ENCODE assay signal across 9 mouse cellular contexts in genomic region chr6:70967422-70967821, GRCm38 (mm10). TPM values are rescaled to one million over a fixed set of nuclear protein-coding genes. Genes with fewer than 3 reads are reported as not detected.
DNase-seq lines count a peak whose midpoint lies in the region; ATAC-seq lines count a peak whose summit lies in the region.
"Had no signal": no experiment of that assay in that cellular context is flagged by ENCODE, and none has a peak within 500 bp of the region (broad histone marks: within the 10 kb centered on the region; RNA-seq: fewer than 3 reads in every experiment).

No protein-coding gene starts in this region.

- H3K9ac ChIP-seq in liver, embryonic 12.5 days, result no peak overlapping the region
- no peak overlapping the region for H3K9ac ChIP-seq in embryonic facial prominence, embryonic 12.5 days
- no peak overlapping the region for H3K9ac ChIP-seq in intestine, embryonic 15.5 days
- H3K9ac ChIP-seq in neural tube, embryonic 13.5 days, result peak overlapping the region; percentile 49; the same call in 1 of the 2 replicates

- peaks cover 57% of the 10 kb centered on the region for H3K27me3 ChIP-seq in liver, embryonic 12.5 days (replicated peaks)
- H3K27me3 ChIP-seq in embryonic facial prominence, embryonic 12.5 days, result peaks cover 36% of the 10 kb centered on the region
- 0 out of 2 replicates have a peak, but pooled peaks cover 11% of the 10 kb centered on the region for H3K27me3 ChIP-seq in intestine, embryonic 15.5 days (replicated peaks)
- H3K27me3 ChIP-seq in neural tube, embryonic 13.5 days, result peaks cover 36% of the 10 kb centered on the region

- H3K27ac ChIP-seq in liver, embryonic 12.5 days, result no peak overlapping the region
- H3K27ac ChIP-seq in embryonic facial prominence, embryonic 12.5 days, result 0 out of 2 replicates have a peak overlapping the region, but pooled peaks have one; percentile 54
- H3K27ac ChIP-seq in intestine, embryonic 15.5 days, result no peak overlapping the region
- H3K27ac ChIP-seq in neural tube, embryonic 13.5 days (replicated peaks), result no peak overlapping the region

- no peak for ATAC-seq in liver, embryonic 12.5 days
- no peak for ATAC-seq in embryonic facial prominence, embryonic 12.5 days (ENCODE audit: insufficient number of reproducible peaks, insufficient read depth, low FRiP score, low TSS enrichment)
- peak; percentile 44; the same call in 1 of the 2 replicates for ATAC-seq in intestine, embryonic 15.5 days
- ATAC-seq in neural tube, embryonic 13.5 days (ENCODE audit: low read depth), result 0 out of 2 replicates have a peak, but pooled peaks have one; percentile 13

- H3K4me2 ChIP-seq in liver, embryonic 12.5 days, result peak overlapping the region; percentile 19; the same call in 1 of the 2 replicates
- H3K4me2 ChIP-seq in embryonic facial prominence, embryonic 12.5 days (replicated peaks), result peak overlapping the region; percentile 46
- peak overlapping the region; percentile 40 for H3K4me2 ChIP-seq in intestine, embryonic 15.5 days (replicated peaks)
- H3K4me2 ChIP-seq in neural tube, embryonic 13.5 days, result peak overlapping the region; percentile 54

- intact Hi-C loops in left cerebral cortex, postnatal 10 days (cut with DNase I), result no loop called here

- no peaks in the 10 kb centered on the region for H3K36me3 ChIP-seq in liver, embryonic 12.5 days
- no peaks in the 10 kb centered on the region for H3K36me3 ChIP-seq in embryonic facial prominence, embryonic 12.5 days
- H3K36me3 ChIP-seq in intestine, embryonic 15.5 days, result no peaks in the 10 kb centered on the region
- H3K36me3 ChIP-seq in neural tube, embryonic 13.5 days, result no peaks in the 10 kb centered on the region

- H3K4me1 ChIP-seq in liver, embryonic 12.5 days, result no peaks in the 10 kb centered on the region
- peaks cover 10% of the 10 kb centered on the region for H3K4me1 ChIP-seq in embryonic facial prominence, embryonic 12.5 days
- H3K4me1 ChIP-seq in intestine, embryonic 15.5 days (replicated peaks), result peaks cover 7% of the 10 kb centered on the region; the same call in 1 of the 2 replicates
- H3K4me1 ChIP-seq in neural tube, embryonic 13.5 days (replicated peaks), result peaks cover 6% of the 10 kb centered on the region

- DNase-seq in liver (no peak), MN1 (ENCODE audit: low spot score) (no peak)
- DNase-seq in left cerebral cortex, postnatal 10 days (ENCODE audit: extremely low spot score in 1 of 2, low spot score in 2 of 2), result no peak
- no peak for DNase-seq in adrenal gland, postnatal 25 days

- WGBS in liver, embryonic 12.5 days (ENCODE audit: insufficient replicate concordance), result 6% methylated on average over 8 of the region's 8 CpGs
- WGBS in embryonic facial prominence, embryonic 12.5 days, result 2% methylated on average over 8 of the region's 8 CpGs
- WGBS in intestine, embryonic 15.5 days, result 5% methylated on average over 8 of the region's 8 CpGs
- 2% methylated on average over 8 of the region's 8 CpGs for WGBS in neural tube, embryonic 13.5 days

- no peaks in the 10 kb centered on the region for H3K9me3 ChIP-seq in liver, embryonic 12.5 days (replicated peaks)
- no peaks in the 10 kb centered on the region for H3K9me3 ChIP-seq in embryonic facial prominence, embryonic 12.5 days
- no peaks in the 10 kb centered on the region for H3K9me3 ChIP-seq in intestine, embryonic 15.5 days
- no peaks in the 10 kb centered on the region for H3K9me3 ChIP-seq in neural tube, embryonic 13.5 days

- no peak overlapping the region for H3K4me3 ChIP-seq in liver, embryonic 12.5 days
- peak overlapping the region; percentile 16 for H3K4me3 ChIP-seq in embryonic facial prominence, embryonic 12.5 days
- H3K4me3 ChIP-seq in intestine, embryonic 15.5 days (replicated peaks), result no peak overlapping the region
- peak overlapping the region; percentile 17; the same call in 1 of the 2 replicates for H3K4me3 ChIP-seq in neural tube, embryonic 13.5 days

RNA-seq across cellular contexts. Expression of gene Foxi3, which starts 11.1 kb away (rescaled TPM):
- not detected in 2 replicates for polyA plus RNA-seq in liver, embryonic 12.5 days (2016; fragmentation: Nextera tagmentation; extraction: Ambion mirVana)
- polyA plus RNA-seq in embryonic facial prominence, embryonic 12.5 days (2016; fragmentation: Nextera tagmentation; extraction: Ambion mirVana), result 1.3 and 1.7 TPM in 2 replicates
- not detected in 2 replicates for polyA plus RNA-seq in intestine, embryonic 15.5 days (2015; fragmentation: Nextera tagmentation; extraction: Ambion mirVana)
- polyA plus RNA-seq in neural tube, embryonic 13.5 days (2015; fragmentation: Nextera tagmentation; extraction: Ambion mirVana), result not detected in 2 replicates
- total RNA-seq in left cerebral cortex, postnatal 10 days (2021), result not detected
- not detected in 2 replicates for total RNA-seq in adrenal gland, postnatal 25 days (2021)
- total RNA-seq: layer of hippocampus, adult 8-10 months had no signal

RNA-seq across cellular contexts. Expression of gene Tex37, which starts 48.7 kb away (rescaled TPM):
- polyA plus RNA-seq in liver, embryonic 12.5 days (2016; fragmentation: Nextera tagmentation; extraction: Ambion mirVana), result not detected in 2 replicates
- not detected in 2 replicates for polyA plus RNA-seq in embryonic facial prominence, embryonic 12.5 days (2016; fragmentation: Nextera tagmentation; extraction: Ambion mirVana)
- polyA plus RNA-seq in intestine, embryonic 15.5 days (2015; fragmentation: Nextera tagmentation; extraction: Ambion mirVana), result not detected in 2 replicates
- not detected in 2 replicates for polyA plus RNA-seq in neural tube, embryonic 13.5 days (2015; fragmentation: Nextera tagmentation; extraction: Ambion mirVana)
- not detected for total RNA-seq in left cerebral cortex, postnatal 10 days (2021)
- total RNA-seq in adrenal gland, postnatal 25 days (2021), result not detected in 2 replicates
- total RNA-seq: layer of hippocampus, adult 8-10 months had no signal

Comparison
In these comparisons a context has a peak if more than half of its experiments do, and no peak if none do; other contexts are left out.
1. ATAC-seq: peak in intestine, embryonic 15.5 days (single experiment) and neural tube, embryonic 13.5 days (single experiment); none in liver, embryonic 12.5 days (single experiment) and embryonic facial prominence, embryonic 12.5 days (single experiment).
2. H3K4me3 ChIP-seq: peak in embryonic facial prominence, embryonic 12.5 days (single experiment) and neural tube, embryonic 13.5 days (single experiment); none in liver, embryonic 12.5 days (single experiment) and intestine, embryonic 15.5 days (single experiment).
3. Peak in every context shown above with its lines, with median percentiles within 50 percentile points of each other: H3K4me2 ChIP-seq.